Mouse (Mus musculus) thymus, postnatal 25 days (tissue): ENCODE data around the gene Gm49361.
"Not testable (repeated sequence)": the region's sequence is repeated elsewhere in the genome, so short reads cannot be mapped to it uniquely, and the experiment has no call there.

Experiments
- DNase-seq: peaks from one replicate; pipeline ENCODE4 v3.0.0; 2022

Gm49361 gene

GRCm38 (mm10) chr14:57686647-57687046, 59.3 kb downstream of the Gm49361 start:
- DNase-seq, result no peak

- DNase-seq, result peak; percentile 75
Observed at GRCm38 (mm10) chr14:57684579-57684978, 61.3 kb downstream of the Gm49361 start.

- DNase-seq, result no peak
Observed at GRCm38 (mm10) chr14:57682751-57683150, 63.2 kb downstream of the Gm49361 start.

GRCm38 (mm10) chr14:57679958-57680535, 65.9 kb downstream of the Gm49361 start:
- DNase-seq, result peak; percentile 80

- no peak for DNase-seq
Observed at GRCm38 (mm10) chr14:57679523-57679922, 66.4 kb downstream of the Gm49361 start.

GRCm38 (mm10) chr14:57675481-57675880, 70.4 kb downstream of the Gm49361 start:
- DNase-seq, result no peak

GRCm38 (mm10) chr14:57665628-57665950, 80.3 kb downstream of the Gm49361 start:
- DNase-seq, result no peak

- peak; percentile 85 for DNase-seq
Observed at GRCm38 (mm10) chr14:57664822-57665627, 80.9 kb downstream of the Gm49361 start, which contains the start of gene Xpo4. Gene Xpo4 (minus strand): TSS chr14:57665430.

- no peak for DNase-seq
Observed at GRCm38 (mm10) chr14:57664311-57664821, 81.5 kb downstream of the Gm49361 start.

GRCm38 (mm10) chr14:57663630-57664029, 82.3 kb downstream of the Gm49361 start:
- no peak for DNase-seq

GRCm38 (mm10) chr14:57658301-57658700, 87.6 kb downstream of the Gm49361 start:
- no peak for DNase-seq

- DNase-seq, result no peak
Observed at GRCm38 (mm10) chr14:57657500-57657899, 88.4 kb downstream of the Gm49361 start.

GRCm38 (mm10) chr14:57656519-57656918, 89.4 kb downstream of the Gm49361 start:
- DNase-seq, result not testable (repeated sequence)

- DNase-seq, result no peak
Observed at GRCm38 (mm10) chr14:57649501-57649900, 96.4 kb downstream of the Gm49361 start.

GRCm38 (mm10) chr14:57646155-57646554, 99.7 kb downstream of the Gm49361 start:
- DNase-seq, result no peak

GRCm38 (mm10) chr14:57639153-57639552, 106.8 kb downstream of the Gm49361 start:
- DNase-seq, result no peak

GRCm38 (mm10) chr14:57634141-57634540, 111.8 kb downstream of the Gm49361 start:
- DNase-seq, result no peak

- DNase-seq, result no peak
Observed at GRCm38 (mm10) chr14:57629595-57629994, 116.3 kb downstream of the Gm49361 start.

GRCm38 (mm10) chr14:57622934-57623333, 123.0 kb downstream of the Gm49361 start:
- DNase-seq, result no peak

GRCm38 (mm10) chr14:57621699-57622098, 124.2 kb downstream of the Gm49361 start:
- no peak for DNase-seq

GRCm38 (mm10) chr14:57620598-57621236, 125.2 kb downstream of the Gm49361 start:
- DNase-seq, result no peak

GRCm38 (mm10) chr14:57619487-57619886, 126.4 kb downstream of the Gm49361 start:
- DNase-seq, result no peak

- DNase-seq, result no peak
Observed at GRCm38 (mm10) chr14:57617675-57618074, 128.2 kb downstream of the Gm49361 start.
